Mouse (Mus musculus) midbrain, postnatal 0 days (tissue): ENCODE measurements around the gene Rassf8. TPM values are rescaled to one million over a fixed set of nuclear protein-coding genes. Genes with fewer than 3 reads are reported as not detected.

Experiments used
- ATAC-seq: fragments of 200-750 bp; cut with Nextera tagmentation; 2 replicates; pipeline ENCODE4 v1.8.0; 2017; ENCODE audit warnings: moderate number of reproducible peaks, mild to moderate bottlenecking, moderate TSS enrichment, moderate library complexity; ENCODE audit not compliant: low FRiP score
- DNase-seq: peaks from one replicate; pipeline ENCODE4 v3.0.0-alpha.2; 2015; ENCODE audit warnings: low spot score
- H3K27ac ChIP-seq: fragments of 300-500 bp; sonication (generic); 2 replicates; pipeline ENCODE4 v1.5.1; 2014; ENCODE audit warnings: low read depth, mild to moderate bottlenecking, low read length, mixed read lengths
- H3K27me3 ChIP-seq: fragments of 300-500 bp; sonication (generic); 2 replicates; pipeline ENCODE4 v1.6.1; 2014; ENCODE audit warnings: low read length, control low read depth, mixed read lengths; ENCODE audit not compliant: insufficient read depth
- H3K36me3 ChIP-seq: fragments of 300-500 bp; sonication (generic); 2 replicates; pipeline ENCODE4 v1.6.1; 2014; ENCODE audit warnings: low read length, control low read depth, mixed read lengths; ENCODE audit not compliant: insufficient read depth
- H3K4me1 ChIP-seq: fragments of 300-500 bp; sonication (generic); 2 replicates; pipeline ENCODE4 v1.6.1; 2014; ENCODE audit warnings: mild to moderate bottlenecking, control low read depth, antibody characterized with exemption, low read length, mixed read lengths; ENCODE audit not compliant: insufficient read depth
- H3K4me2 ChIP-seq: fragments of 300-500 bp; sonication (generic); 2 replicates; pipeline ENCODE4 v1.6.1; 2014; ENCODE audit warnings: low read depth, mild to moderate bottlenecking, low read length, mixed read lengths; ENCODE audit not compliant: poor library complexity, severe bottlenecking
- H3K4me3 ChIP-seq: fragments of 300-500 bp; sonication (generic); 2 replicates; pipeline ENCODE4 v1.5.1; 2014; ENCODE audit warnings: low read depth, mild to moderate bottlenecking, low read length, moderate library complexity
- H3K9ac ChIP-seq: fragments of 300-500 bp; sonication (generic); replicated peaks from 2 replicates; pipeline ENCODE4 v1.6.1; 2014; ENCODE audit warnings: mild to moderate bottlenecking, low read length, moderate library complexity, mixed read lengths; ENCODE audit not compliant: poor library complexity, severe bottlenecking
- H3K9me3 ChIP-seq: fragments of 300-500 bp; sonication (generic); 2 replicates; pipeline ENCODE4 v1.6.1; 2016; ENCODE audit warnings: low read length, control low read depth
- CTCF ChIP-seq: IDR thresholded peaks from 2 replicates; pipeline ENCODE4 v1.5.1; 2016; ENCODE audit warnings: antibody characterized with exemption, mild to moderate bottlenecking
- WGBS: fragments of 180-500 bp; shearing (Covaris S2); extraction: QIAGEN DNeasy Blood & Tissue Kit; methylation state at CpG from one replicate; pipeline ENCODE4 v1.1.7; 2014; 5-methylcytosine and 5-hydroxymethylcytosine counted together
- polyA plus RNA-seq: library from polyadenylated mRNA; unstranded; fragments of >200 nt; fragmentation: Nextera tagmentation; extraction: Ambion mirVana; gene quantifications from 2 replicates; pipeline ENCODE4 v1.2.1, GENCODE M21; 2015
- total RNA-seq: library from RNA; depleted of rRNA; stranded (reverse); fragments of >200 nt; gene quantifications from 2 replicates; pipeline ENCODE4 v1.2.3, GENCODE M21; 2014

The Rassf8 gene
- total and polyA plus RNA-seq, 2 experiments from 2014 or later: 5.6 to 16.3 TPM

DNA sequence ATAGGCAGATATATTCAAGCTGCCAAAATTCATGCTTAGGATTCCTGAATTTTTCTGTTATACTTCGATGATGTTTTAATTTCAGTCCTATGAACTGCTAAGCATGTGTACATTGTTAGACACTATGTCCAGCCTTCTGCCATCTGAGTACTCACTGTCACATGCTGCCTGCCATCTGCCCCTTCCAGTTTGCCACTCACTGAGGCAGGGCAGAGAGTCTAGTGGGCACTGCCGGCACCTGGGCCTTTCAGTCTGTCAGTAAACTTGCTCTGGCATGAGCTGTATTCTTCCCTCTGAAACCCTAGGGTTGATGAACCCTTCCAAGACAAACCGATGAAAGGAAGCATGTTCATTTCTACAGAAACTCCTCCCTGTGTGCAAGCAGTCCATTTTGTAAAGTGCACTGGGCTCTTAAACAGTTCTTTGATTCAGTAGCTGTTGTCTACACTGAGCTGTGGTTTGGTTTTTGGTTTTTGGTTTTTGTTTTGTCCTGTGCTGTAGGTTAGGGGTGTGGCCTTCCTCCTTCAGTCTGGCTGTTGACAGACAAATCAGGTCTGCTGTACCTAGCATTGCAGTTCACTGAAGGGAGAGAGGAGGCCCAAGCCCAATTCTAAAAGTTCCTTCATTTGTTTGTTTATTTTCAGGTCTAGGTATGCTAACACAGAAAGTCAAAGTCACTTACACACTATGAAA lies 55.4 kb downstream of the Rassf8 start:
- Histone ChIP-seq H3K36me3 (no peaks in the 10 kb centered on the region; the same call in 1 of the 2 replicates), H3K9me3 (no peaks in the 10 kb centered on the region), H3K27ac (no peak overlapping the region), H3K4me2 (no peak overlapping the region), H3K4me1 (no peaks in the 10 kb centered on the region), H3K27me3 (no peaks in the 10 kb centered on the region), H3K4me3 (no peak overlapping the region), H3K9ac (no peak overlapping the region)
- no peak for ATAC-seq
- no peak for TF ChIP-seq CTCF
- DNase-seq: no peak
- 81% methylated on average over 3 of the region's 3 CpGs for WGBS

DNA sequence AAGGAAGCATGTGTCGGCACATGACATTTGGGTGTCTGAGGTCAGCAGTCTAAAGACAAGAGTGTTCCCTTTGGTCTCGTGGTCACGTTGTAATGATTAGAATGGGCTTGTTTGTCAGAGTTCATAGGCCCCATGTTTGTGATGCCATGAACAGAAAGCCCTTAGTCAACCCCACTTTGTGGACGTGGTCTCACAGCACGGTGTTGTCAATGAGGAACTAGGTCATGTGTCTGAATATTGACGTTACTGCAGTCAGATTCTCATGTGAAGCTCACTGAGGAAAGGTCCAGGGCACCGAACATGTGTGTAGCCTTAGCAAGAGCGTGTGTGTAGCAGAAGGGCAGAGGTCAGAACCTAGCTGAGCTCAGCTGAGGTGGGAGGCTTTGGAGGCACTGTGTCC lies 56.3 kb downstream of the Rassf8 start:
- H3K4me1 ChIP-seq: no peaks in the 10 kb centered on the region
- H3K36me3 ChIP-seq: no peaks in the 10 kb centered on the region; the same call in 1 of the 2 replicates
- H3K27me3 ChIP-seq: no peaks in the 10 kb centered on the region
- TF ChIP-seq CTCF: no peak
- no peak overlapping the region for H3K4me3 ChIP-seq
- no peak overlapping the region for H3K9ac ChIP-seq
- 86% methylated on average over 8 of the region's 8 CpGs for WGBS
- DNase-seq (no peak), ATAC-seq (no peak)
- H3K27ac ChIP-seq: no peak overlapping the region
- no peak overlapping the region for H3K4me2 ChIP-seq
- no peaks in the 10 kb centered on the region for H3K9me3 ChIP-seq

GRCm38 (mm10) chr6:145804276-145804675 lies 57.7 kb downstream of the Rassf8 start:
- ATAC-seq: no peak
- WGBS: 69% methylated on average over 3 of the region's 3 CpGs
- no peak overlapping the region for H3K9ac ChIP-seq
- H3K4me2 ChIP-seq: no peak overlapping the region
- no peak overlapping the region for H3K4me3 ChIP-seq
- no peaks in the 10 kb centered on the region for H3K27me3 ChIP-seq
- no peak overlapping the region for H3K27ac ChIP-seq
- H3K4me1 ChIP-seq: no peaks in the 10 kb centered on the region
- DNase-seq: no peak
- H3K36me3 ChIP-seq: no peaks in the 10 kb centered on the region; the same call in 1 of the 2 replicates
- no peak for TF ChIP-seq CTCF
- H3K9me3 ChIP-seq: no peaks in the 10 kb centered on the region

DNA sequence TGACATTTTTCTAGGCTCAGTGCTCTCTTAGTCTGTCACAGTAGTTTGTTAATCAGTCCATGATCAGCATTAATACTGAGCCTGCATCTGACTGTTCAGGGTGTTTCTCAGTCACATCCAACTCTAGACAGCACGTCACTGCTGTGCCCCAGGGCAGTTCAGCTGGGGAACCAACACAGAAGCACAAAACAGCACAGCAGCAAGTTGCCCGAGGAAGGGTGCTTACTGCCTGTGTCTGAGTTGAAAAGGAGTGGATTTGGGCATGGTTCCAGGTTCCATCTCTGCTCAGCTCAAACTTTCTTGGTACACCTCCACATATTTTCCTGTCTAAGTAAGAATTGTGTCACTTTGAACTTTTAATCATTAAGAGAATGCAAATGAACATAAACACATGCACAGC lies 60.2 kb downstream of the Rassf8 start:
- DNase-seq (no peak), ATAC-seq (no peak)
- no peaks in the 10 kb centered on the region for H3K9me3 ChIP-seq
- 38% methylated on average over 2 of the region's 2 CpGs for WGBS
- H3K9ac ChIP-seq: no peak overlapping the region
- H3K4me3 ChIP-seq: no peak overlapping the region
- no peaks in the 10 kb centered on the region; the same call in 1 of the 2 replicates for H3K36me3 ChIP-seq
- TF ChIP-seq CTCF: no peak
- no peak overlapping the region for H3K27ac ChIP-seq
- H3K27me3 ChIP-seq: no peaks in the 10 kb centered on the region
- no peaks in the 10 kb centered on the region for H3K4me1 ChIP-seq
- no peak overlapping the region for H3K4me2 ChIP-seq

- Histone ChIP-seq H3K27ac (no peak overlapping the region), H3K4me1 (no peaks in the 10 kb centered on the region), H3K9me3 (no peaks in the 10 kb centered on the region), H3K27me3 (no peaks in the 10 kb centered on the region), H3K9ac (no peak overlapping the region), H3K4me2 (no peak overlapping the region), H3K4me3 (no peak overlapping the region), H3K36me3 (no peaks in the 10 kb centered on the region; the same call in 1 of the 2 replicates)
- ATAC-seq: no peak
- TF ChIP-seq CTCF: no peak
- no peak for DNase-seq
- WGBS: 88% methylated on average over 8 of the region's 9 CpGs
Observed at GRCm38 (mm10) chr6:145807929-145808328, 61.4 kb downstream of the Rassf8 start.

GRCm38 (mm10) chr6:145809566-145809965 lies 63.0 kb downstream of the Rassf8 start:
- no peaks in the 10 kb centered on the region for H3K9me3 ChIP-seq

More at GRCm38 (mm10) chr6:145809566-145809965, 63.0 kb downstream of the Rassf8 start:
- Histone ChIP-seq H3K9ac (no peak overlapping the region), H3K27me3 (no peaks in the 10 kb centered on the region), H3K27ac (no peak overlapping the region), H3K36me3 (no peaks in the 10 kb centered on the region), H3K4me1 (no peaks in the 10 kb centered on the region), H3K4me2 (no peak overlapping the region), H3K4me3 (no peak overlapping the region)
- WGBS: 89% methylated on average over 7 of the region's 7 CpGs
- no peak for TF ChIP-seq CTCF
- DNase-seq (no peak), ATAC-seq (no peak)
